Mouse (Mus musculus) heart, postnatal 0 days (tissue): ENCODE measurements around the gene Adamts20. TPM values are rescaled to one million over a fixed set of nuclear protein-coding genes. Genes with fewer than 3 reads are reported as not detected.

Experiments used
- ATAC-seq: fragments of 200-750 bp; cut with Nextera tagmentation; 2 replicates; pipeline ENCODE4 v1.8.0; 2017; ENCODE audit warnings: low read depth, moderate number of reproducible peaks, moderate library complexity; ENCODE audit not compliant: insufficient read depth
- DNase-seq: peaks from one replicate; pipeline ENCODE4 v3.0.0-alpha.2; 2016; ENCODE audit warnings: low spot score
- H3K27ac ChIP-seq: fragments of 300-500 bp; sonication (generic); 2 replicates; pipeline ENCODE4 v1.5.1; 2014; ENCODE audit warnings: low read depth, mild to moderate bottlenecking
- H3K27me3 ChIP-seq: fragments of 300-500 bp; sonication (generic); 2 replicates; pipeline ENCODE4 v1.6.1; 2014; ENCODE audit warnings: low read length, mixed read lengths; ENCODE audit not compliant: control insufficient read depth, insufficient read depth
- H3K36me3 ChIP-seq: fragments of 300-500 bp; sonication (generic); replicated peaks from 2 replicates; pipeline ENCODE4 v1.6.1; 2014; ENCODE audit warnings: low read length, mixed read lengths; ENCODE audit not compliant: control insufficient read depth, insufficient read depth
- H3K4me1 ChIP-seq: fragments of 300-500 bp; sonication (generic); 2 replicates; pipeline ENCODE4 v1.6.1; 2014; ENCODE audit warnings: antibody characterized with exemption; ENCODE audit not compliant: control insufficient read depth, insufficient read depth
- H3K4me2 ChIP-seq: fragments of 300-500 bp; sonication (generic); 2 replicates; pipeline ENCODE4 v1.6.1; 2014; ENCODE audit warnings: low read depth, mild to moderate bottlenecking, low read length, moderate library complexity
- H3K4me3 ChIP-seq: fragments of 300-500 bp; sonication (generic); 2 replicates; pipeline ENCODE4 v1.5.1; 2014; ENCODE audit warnings: low read depth, low read length
- H3K9ac ChIP-seq: fragments of 300-500 bp; sonication (generic); replicated peaks from 2 replicates; pipeline ENCODE4 v1.6.1; 2014; ENCODE audit warnings: low read depth, low read length, mixed read lengths
- H3K9me3 ChIP-seq: fragments of 300-500 bp; sonication (generic); replicated peaks from 2 replicates; pipeline ENCODE4 v1.6.1; 2016; ENCODE audit warnings: low read length; ENCODE audit not compliant: control insufficient read depth
- CTCF ChIP-seq: IDR thresholded peaks from 2 replicates; pipeline ENCODE4 v1.5.1; 2016; ENCODE audit warnings: antibody characterized with exemption, control low read depth, low read depth
- EP300 ChIP-seq: IDR thresholded peaks from 2 replicates; pipeline ENCODE4 v1.6.1; 2016; ENCODE audit warnings: antibody characterized with exemption, low read depth
- WGBS: fragments of 180-500 bp; shearing (Covaris S2); extraction: QIAGEN DNeasy Blood & Tissue Kit; methylation state at CpG from one replicate; pipeline ENCODE4 v1.1.7; 2014; 5-methylcytosine and 5-hydroxymethylcytosine counted together
- polyA plus RNA-seq: library from polyadenylated mRNA; unstranded; fragments of >200 nt; fragmentation: Nextera tagmentation; extraction: Ambion mirVana; gene quantifications from 2 replicates; pipeline ENCODE4 v1.2.1, GENCODE M21; 2015
- total RNA-seq: library from RNA; depleted of rRNA; stranded (reverse); fragments of >200 nt; gene quantifications from 2 replicates; pipeline ENCODE4 v1.2.3, GENCODE M21; 2014; ENCODE audit warnings: low replicate concordance

Gene Adamts20
- total and polyA plus RNA-seq, 2 experiments from 2014 or later: 0.29 to 1.5 TPM

DNA sequence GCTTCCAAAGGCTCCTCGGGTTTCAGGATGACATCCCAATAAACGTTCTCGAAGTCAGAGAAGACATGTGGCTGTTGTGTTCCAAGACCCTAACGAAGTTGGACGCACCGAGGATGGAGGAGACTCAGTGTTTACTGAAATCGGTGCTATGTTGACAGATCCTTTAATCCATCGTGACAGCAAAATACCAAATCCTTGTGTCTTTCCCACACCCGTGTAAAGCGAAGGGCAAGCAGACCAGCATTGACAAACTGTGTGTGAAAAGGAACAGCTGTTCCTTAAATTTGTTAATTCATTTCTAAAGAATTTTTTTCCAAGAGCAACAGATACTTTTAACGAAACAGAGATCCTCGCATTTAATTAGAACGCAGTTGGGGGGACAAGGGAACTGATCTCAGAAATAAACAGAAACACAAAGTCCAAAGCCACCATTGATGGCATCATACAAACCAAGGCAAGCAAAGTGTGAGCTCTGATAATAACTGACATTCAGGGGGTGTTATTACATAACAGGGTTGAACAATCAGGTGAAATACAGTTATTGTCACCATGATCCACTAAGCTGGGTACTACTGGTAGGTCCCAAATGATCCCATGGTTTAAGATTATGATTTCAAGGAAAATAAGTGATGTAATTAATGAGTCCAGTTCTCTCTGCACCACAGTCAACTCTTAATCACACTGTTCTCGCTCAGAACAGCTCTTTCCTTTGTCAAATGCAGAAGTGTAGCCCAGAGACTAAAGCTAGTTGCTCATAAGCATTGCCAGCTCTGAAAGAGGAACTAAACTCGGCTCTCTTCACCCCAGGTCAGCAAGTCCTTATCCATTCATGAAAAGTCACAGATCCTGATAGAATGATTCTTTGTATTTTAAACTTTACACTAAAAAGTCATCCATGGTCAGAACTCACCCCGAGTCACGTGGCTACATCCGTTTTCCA, 47.7 kb downstream of the Adamts20 start:
- H3K9ac ChIP-seq: no peak overlapping the region
- H3K4me2 ChIP-seq: no peak overlapping the region
- TF ChIP-seq EP300 (no peak), CTCF (no peak)
- no peaks in the 10 kb centered on the region for H3K9me3 ChIP-seq
- H3K4me3 ChIP-seq: no peak overlapping the region
- DNase-seq: no peak
- WGBS: 72% methylated on average over 18 of the region's 18 CpGs
- no peaks in the 10 kb centered on the region for H3K27me3 ChIP-seq
- no peaks in the 10 kb centered on the region for H3K36me3 ChIP-seq
- no peak overlapping the region for H3K27ac ChIP-seq
- H3K4me1 ChIP-seq: no peaks in the 10 kb centered on the region
- ATAC-seq: no peak

DNA sequence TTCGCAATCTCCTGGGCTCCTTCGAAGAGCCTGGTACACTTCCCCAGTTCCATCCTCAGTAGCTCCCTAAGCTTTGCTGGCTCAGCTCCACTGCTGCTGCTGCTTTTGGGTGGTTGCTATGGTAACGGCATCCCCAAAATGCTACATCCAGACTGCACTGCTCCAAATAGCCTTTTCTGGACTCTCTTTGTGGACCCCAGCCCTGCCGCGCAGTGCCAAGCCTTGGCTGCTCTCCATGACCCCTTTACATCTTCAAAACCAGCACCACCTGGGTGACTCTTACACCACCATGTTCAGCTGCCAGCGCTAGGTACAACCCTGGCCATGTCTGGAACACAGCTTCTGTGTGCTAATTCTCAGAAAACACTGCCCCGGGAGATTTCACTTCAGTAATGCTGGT, 55.4 kb downstream of the Adamts20 start:
- Histone ChIP-seq H3K9ac (no peak overlapping the region), H3K4me2 (no peak overlapping the region), H3K27ac (no peak overlapping the region), H3K9me3 (no peaks in the 10 kb centered on the region), H3K27me3 (peaks cover 12% of the 10 kb centered on the region), H3K4me3 (no peak overlapping the region), H3K36me3 (no peaks in the 10 kb centered on the region), H3K4me1 (no peaks in the 10 kb centered on the region)
- TF ChIP-seq CTCF (no peak), EP300 (no peak)
- ATAC-seq: no peak
- no peak for DNase-seq
- WGBS: 83% methylated on average over 7 of the region's 7 CpGs

DNA sequence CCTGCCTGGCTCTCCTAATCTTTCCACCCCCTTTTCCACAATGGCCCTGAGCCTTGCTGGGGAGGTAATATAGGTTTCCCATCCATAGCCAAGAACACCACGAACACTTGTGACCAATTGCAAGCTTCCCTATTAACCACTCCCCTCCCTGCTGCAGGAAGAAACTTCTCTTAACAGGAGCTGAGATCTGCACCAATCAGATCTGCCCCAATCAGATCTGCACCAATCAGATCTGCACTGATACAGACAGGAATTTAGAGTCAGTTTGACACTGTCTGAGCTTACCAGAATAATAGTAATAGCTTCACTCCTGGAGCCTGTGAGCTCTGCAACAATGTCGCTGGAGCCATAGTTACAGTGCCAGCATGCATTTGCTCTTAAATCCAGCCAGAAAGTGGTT, 58.9 kb downstream of the Adamts20 start:
- Histone ChIP-seq H3K9me3 (no peaks in the 10 kb centered on the region), H3K27me3 (peaks cover 44% of the 10 kb centered on the region), H3K4me3 (no peak overlapping the region), H3K9ac (no peak overlapping the region), H3K27ac (no peak overlapping the region), H3K4me1 (peaks cover 10% of the 10 kb centered on the region; the same call in 1 of the 2 replicates), H3K4me2 (no peak overlapping the region), H3K36me3 (no peaks in the 10 kb centered on the region)
- 38% methylated on average over 2 of the region's 2 CpGs for WGBS
- no peak for ATAC-seq
- no peak for DNase-seq
- TF ChIP-seq EP300: no peak

DNA sequence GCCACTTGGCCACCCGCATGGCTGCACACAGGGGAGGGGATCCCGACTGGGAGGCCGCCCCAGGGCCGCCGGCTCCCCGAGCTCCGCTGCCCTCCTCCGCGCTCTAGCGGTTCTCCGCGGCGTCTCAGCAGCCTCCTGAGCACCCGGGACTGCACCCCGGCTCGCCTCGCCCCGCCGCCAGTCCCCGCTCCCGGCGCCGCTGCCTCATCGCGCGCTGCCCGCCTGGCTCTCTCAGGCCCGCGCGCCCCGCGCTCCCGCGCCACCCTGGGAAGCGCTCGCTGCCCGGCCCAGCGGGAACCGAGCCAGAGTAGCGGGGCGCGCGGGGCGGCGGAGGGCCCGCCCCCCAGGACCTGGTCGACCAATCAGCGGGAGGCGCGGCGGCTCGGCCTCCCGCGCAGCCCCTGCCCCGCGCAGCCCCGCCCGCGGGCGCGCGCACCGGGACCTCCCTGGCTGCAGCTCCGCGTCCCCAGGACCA, 61.1 kb downstream of the Adamts20 start:
- H3K4me1 ChIP-seq: peaks cover 10% of the 10 kb centered on the region; the same call in 1 of the 2 replicates
- TF ChIP-seq CTCF (no peak), EP300 (no peak)
- ATAC-seq: peak; percentile 91
- H3K27ac ChIP-seq: no peak overlapping the region
- H3K4me2 ChIP-seq: peak overlapping the region; percentile 87
- no peaks in the 10 kb centered on the region for H3K9me3 ChIP-seq
- WGBS: under 1% methylated on average over 64 of the region's 65 CpGs
- H3K27me3 ChIP-seq: peaks cover 44% of the 10 kb centered on the region
- peak overlapping the region; percentile 50 for H3K9ac ChIP-seq
- DNase-seq: peak; percentile 54
- H3K4me3 ChIP-seq: peak overlapping the region; percentile 55
- no peaks in the 10 kb centered on the region for H3K36me3 ChIP-seq

DNA sequence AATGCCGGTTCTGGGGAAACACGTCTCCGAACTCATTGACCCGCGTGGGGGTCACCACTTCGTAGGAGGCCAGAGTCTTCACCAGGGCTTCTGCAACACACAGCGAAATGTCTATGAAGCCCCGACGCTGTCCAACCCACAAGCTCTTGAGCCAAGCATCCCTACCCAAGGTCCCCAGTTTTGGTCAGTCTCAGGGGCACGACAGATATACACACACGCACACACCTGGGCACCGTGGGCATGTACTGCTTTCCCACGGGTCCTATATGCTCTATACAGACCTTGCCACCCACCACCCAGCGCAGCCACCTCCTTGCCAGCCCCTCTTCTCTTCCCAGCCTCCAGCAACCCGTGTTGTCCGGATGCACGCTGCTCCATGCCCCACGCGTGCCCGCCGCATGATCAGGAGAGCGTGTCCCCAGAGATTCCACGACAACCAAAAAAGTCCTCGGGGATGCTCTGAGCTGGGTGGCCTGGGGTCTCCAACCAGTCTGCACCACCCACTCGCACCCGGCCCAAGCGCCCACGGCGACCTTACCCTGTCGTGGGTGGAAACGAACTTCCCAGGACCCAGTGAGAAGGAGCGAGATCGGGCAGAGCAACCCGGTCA, 61.7 kb downstream of the Adamts20 start:
- Histone ChIP-seq H3K27me3 (peaks cover 44% of the 10 kb centered on the region), H3K4me1 (peaks cover 10% of the 10 kb centered on the region; the same call in 1 of the 2 replicates), H3K27ac (no peak overlapping the region), H3K4me3 (peak overlapping the region; percentile 55), H3K9me3 (no peaks in the 10 kb centered on the region), H3K4me2 (peak overlapping the region; percentile 87), H3K36me3 (no peaks in the 10 kb centered on the region), H3K9ac (peak overlapping the region; percentile 50)
- DNase-seq (no peak), ATAC-seq (0 out of 2 replicates have a peak, but pooled peaks have one; percentile 14)
- 1% methylated on average over 34 of the region's 34 CpGs for WGBS
- no peak for TF ChIP-seq CTCF
- no peak for TF ChIP-seq EP300
